Mouse (Mus musculus) forebrain, embryonic 15.5 days (tissue): ENCODE data around the gene Zfhx2. TPM values are rescaled to one million over a fixed set of nuclear protein-coding genes. Genes with fewer than 3 reads are reported as not detected.

Experiments used
- ATAC-seq: fragments of 200-750 bp; cut with Nextera tagmentation; replicated peaks from 2 replicates; pipeline ENCODE4 v1.8.0; 2017; ENCODE audit warnings: mild to moderate bottlenecking, moderate TSS enrichment, moderate library complexity
- H3K27ac ChIP-seq: fragments of 300-500 bp; sonication (generic); replicated peaks from 2 replicates; pipeline ENCODE4 v1.5.1; 2015; ENCODE audit warnings: mild to moderate bottlenecking, inconsistent platforms
- H3K27me3 ChIP-seq: fragments of 300-500 bp; sonication (generic); 2 replicates; pipeline ENCODE4 v1.6.1; 2015; ENCODE audit warnings: inconsistent platforms
- H3K36me3 ChIP-seq: fragments of 300-500 bp; sonication (generic); 2 replicates; pipeline ENCODE4 v1.6.1; 2015; ENCODE audit warnings: mild to moderate bottlenecking, inconsistent platforms
- H3K4me1 ChIP-seq: fragments of 300-500 bp; sonication (generic); 2 replicates; pipeline ENCODE4 v1.6.1; 2015; ENCODE audit warnings: inconsistent platforms
- H3K4me2 ChIP-seq: fragments of 300-500 bp; sonication (generic); replicated peaks from 2 replicates; pipeline ENCODE4 v1.6.1; 2015; ENCODE audit warnings: mild to moderate bottlenecking, inconsistent platforms
- H3K4me3 ChIP-seq: fragments of 300-500 bp; sonication (generic); 2 replicates; pipeline ENCODE4 v1.5.1; 2015; ENCODE audit warnings: mild to moderate bottlenecking, inconsistent platforms
- H3K9ac ChIP-seq: fragments of 300-500 bp; sonication (generic); replicated peaks from 2 replicates; pipeline ENCODE4 v1.6.1; 2015; ENCODE audit warnings: mild to moderate bottlenecking, inconsistent platforms
- H3K9me3 ChIP-seq: fragments of 300-500 bp; sonication (generic); 2 replicates; pipeline ENCODE4 v1.6.1; 2016; ENCODE audit warnings: inconsistent platforms
- WGBS: fragments of 180-500 bp; shearing (Covaris S2); methylation state at CpG from one replicate; pipeline ENCODE4 v1.1.7; 2015; ENCODE audit warnings: mixed read lengths; 5-methylcytosine and 5-hydroxymethylcytosine counted together
- polyA plus RNA-seq: library from polyadenylated mRNA; unstranded; fragments of >200 nt; fragmentation: Nextera tagmentation; extraction: Ambion mirVana; gene quantifications from 2 replicates; pipeline ENCODE4 v1.2.1, GENCODE M21; 2015

Zfhx2 gene
- polyA plus RNA-seq, 1 experiment from 2014 or later, result 27.4 TPM

GRCm38 (mm10) chr14:55114759-55115701 lies 22.9 kb upstream of the Zfhx2 start:
- peaks cover 8% of the 10 kb centered on the region; the same call in 1 of the 2 replicates for H3K36me3 ChIP-seq
- H3K27me3 ChIP-seq, result 0 out of 2 replicates have a peak, but pooled peaks cover 9% of the 10 kb centered on the region
- H3K9me3 ChIP-seq, result no peaks in the 10 kb centered on the region
- H3K4me2 ChIP-seq, result peak overlapping the region; percentile 82
- peak overlapping the region; percentile 75 for H3K9ac ChIP-seq
- peak overlapping the region; percentile 70 for H3K4me3 ChIP-seq
- peak overlapping the region; percentile 97 for H3K27ac ChIP-seq
- ATAC-seq, result peak; percentile 51
- peaks cover 57% of the 10 kb centered on the region for H3K4me1 ChIP-seq
- under 1% methylated on average over 77 of the region's 78 CpGs for whole genome bisulfite sequencing

GRCm38 (mm10) chr14:55113975-55114645 lies 22.0 kb upstream of the Zfhx2 start:
- H3K9me3 ChIP-seq, result no peaks in the 10 kb centered on the region
- H3K4me1 ChIP-seq, result peaks cover 66% of the 10 kb centered on the region

GRCm38 (mm10) chr14:55113351-55113974 lies 21.3 kb upstream of the Zfhx2 start:
- peak overlapping the region; percentile 75; the same call in 1 of the 2 replicates for H3K9ac ChIP-seq
- H3K27ac ChIP-seq, result 0 out of 2 replicates have a peak overlapping the region, but pooled peaks have one; percentile 97
- peak overlapping the region; percentile 70 for H3K4me3 ChIP-seq
- 0 out of 2 replicates have a peak, but pooled peaks cover 9% of the 10 kb centered on the region for H3K27me3 ChIP-seq
- 72% methylated on average over 51 of the region's 51 CpGs for WGBS
- H3K4me1 ChIP-seq, result peaks cover 73% of the 10 kb centered on the region
- no peaks in the 10 kb centered on the region for H3K9me3 ChIP-seq
- peak overlapping the region; percentile 82 for H3K4me2 ChIP-seq
- H3K36me3 ChIP-seq, result peaks cover 8% of the 10 kb centered on the region; the same call in 1 of the 2 replicates
- ATAC-seq, result no peak

More at GRCm38 (mm10) chr14:55113975-55114645, 22.0 kb upstream of the Zfhx2 start:
- Histone ChIP-seq H3K4me2 (peak overlapping the region; percentile 82), H3K27ac (peak overlapping the region; percentile 97), H3K9ac (peak overlapping the region; percentile 75), H3K36me3 (peaks cover 8% of the 10 kb centered on the region; the same call in 1 of the 2 replicates), H3K4me3 (peak overlapping the region; percentile 70), H3K27me3 (0 out of 2 replicates have a peak, but pooled peaks cover 9% of the 10 kb centered on the region)
- ATAC-seq, result no peak
- WGBS, result 12% methylated on average over 26 of the region's 26 CpGs

GRCm38 (mm10) chr14:55111720-55112119 lies 19.6 kb upstream of the Zfhx2 start:
- Histone ChIP-seq H3K9ac (no peak overlapping the region), H3K4me2 (no peak overlapping the region; the same call in 1 of the 2 replicates), H3K4me3 (no peak overlapping the region), H3K4me1 (peaks cover 81% of the 10 kb centered on the region), H3K27me3 (0 out of 2 replicates have a peak, but pooled peaks cover 9% of the 10 kb centered on the region), H3K9me3 (no peaks in the 10 kb centered on the region), H3K36me3 (peaks cover 8% of the 10 kb centered on the region; the same call in 1 of the 2 replicates), H3K27ac (no peak overlapping the region)
- WGBS, result 75% methylated on average over 2 of the region's 2 CpGs
- ATAC-seq, result no peak

GRCm38 (mm10) chr14:55110076-55110475 lies 18.0 kb upstream of the Zfhx2 start:
- H3K27ac ChIP-seq, result peak overlapping the region; percentile 92
- H3K27me3 ChIP-seq, result 0 out of 2 replicates have a peak, but pooled peaks cover 9% of the 10 kb centered on the region
- H3K4me3 ChIP-seq, result no peak overlapping the region
- H3K4me1 ChIP-seq, result peaks cover 90% of the 10 kb centered on the region
- H3K4me2 ChIP-seq, result no peak overlapping the region
- 41% methylated on average over 9 of the region's 9 CpGs for WGBS
- peaks cover 8% of the 10 kb centered on the region; the same call in 1 of the 2 replicates for H3K36me3 ChIP-seq
- H3K9ac ChIP-seq, result no peak overlapping the region
- ATAC-seq, result no peak
- H3K9me3 ChIP-seq, result no peaks in the 10 kb centered on the region

GRCm38 (mm10) chr14:55109048-55109873 lies 17.1 kb upstream of the Zfhx2 start:
- ATAC-seq, result no peak
- 10% methylated on average over 20 of the region's 21 CpGs for WGBS
- H3K27ac ChIP-seq, result peak overlapping the region; percentile 92
- H3K4me2 ChIP-seq, result peak overlapping the region; percentile 34
- no peaks in the 10 kb centered on the region for H3K9me3 ChIP-seq
- H3K36me3 ChIP-seq, result peaks cover 8% of the 10 kb centered on the region; the same call in 1 of the 2 replicates
- H3K9ac ChIP-seq, result peak overlapping the region; percentile 37
- 0 out of 2 replicates have a peak, but pooled peaks cover 9% of the 10 kb centered on the region for H3K27me3 ChIP-seq
- peaks cover 89% of the 10 kb centered on the region for H3K4me1 ChIP-seq
- H3K4me3 ChIP-seq, result no peak overlapping the region

- Histone ChIP-seq H3K27ac (peak overlapping the region; percentile 92), H3K4me1 (peaks cover 80% of the 10 kb centered on the region), H3K9me3 (no peaks in the 10 kb centered on the region), H3K9ac (peak overlapping the region; percentile 19; the same call in 1 of the 2 replicates), H3K4me3 (peak overlapping the region; percentile 7; the same call in 1 of the 2 replicates), H3K36me3 (peaks cover 3% of the 10 kb centered on the region; the same call in 1 of the 2 replicates), H3K4me2 (peak overlapping the region; percentile 34), H3K27me3 (0 out of 2 replicates have a peak, but pooled peaks cover 1% of the 10 kb centered on the region)
- 30% methylated on average over 9 of the region's 9 CpGs for WGBS
- peak; percentile 89 for ATAC-seq
Measured at GRCm38 (mm10) chr14:55108202-55108870, 16.2 kb upstream of the Zfhx2 start.

- no peaks in the 10 kb centered on the region for H3K9me3 ChIP-seq
- H3K27ac ChIP-seq, result peak overlapping the region; percentile 92
- no peaks in the 10 kb centered on the region for H3K36me3 ChIP-seq
- peaks cover 68% of the 10 kb centered on the region for H3K4me1 ChIP-seq
- no peak overlapping the region for H3K4me2 ChIP-seq
- H3K4me3 ChIP-seq, result no peak overlapping the region
- H3K9ac ChIP-seq, result no peak overlapping the region
- 67% methylated on average over 8 of the region's 8 CpGs for WGBS
- no peak for ATAC-seq
- no peaks in the 10 kb centered on the region for H3K27me3 ChIP-seq
Measured at GRCm38 (mm10) chr14:55106990-55107389, 14.9 kb upstream of the Zfhx2 start.

GRCm38 (mm10) chr14:55105836-55106809 lies 14.0 kb upstream of the Zfhx2 start, which contains the start of gene Ap1g2:
Gene Ap1g2 (minus strand): TSS chr14:55106593.
- Histone ChIP-seq H3K27me3 (no peaks in the 10 kb centered on the region), H3K27ac (peak within 1 kb of the TSS; percentile 92), H3K36me3 (no peaks in the 10 kb centered on the region), H3K9me3 (no peaks in the 10 kb centered on the region), H3K9ac (peak within 1 kb of the TSS; percentile 72), H3K4me2 (peak within 1 kb of the TSS; percentile 97), H3K4me1 (peaks cover 61% of the 10 kb centered on the region), H3K4me3 (peak within 1 kb of the TSS; percentile 46)
- under 1% methylated on average over 39 of the region's 39 CpGs for WGBS
- ATAC-seq, result peak; percentile 50
